Mouse (Mus musculus) ES-Bruce4 (cell line): Measurements from ENCODE around the gene Tmem123.

Source experiments
- CTCF ChIP-seq: IDR thresholded peaks from one replicate; pipeline ENCODE4 v1.8.1; 2011; ENCODE audit warnings: low read depth, low read length
- EP300 ChIP-seq: IDR thresholded peaks from 2 replicates; pipeline ENCODE4 v1.6.1; 2011; ENCODE audit warnings: low read depth, low read length; ENCODE audit not compliant: insufficient read depth
- POLR2A ChIP-seq: IDR thresholded peaks from one replicate; pipeline ENCODE4 v1.8.1; 2011; ENCODE audit warnings: low read length; ENCODE audit not compliant: insufficient read depth

DNA sequence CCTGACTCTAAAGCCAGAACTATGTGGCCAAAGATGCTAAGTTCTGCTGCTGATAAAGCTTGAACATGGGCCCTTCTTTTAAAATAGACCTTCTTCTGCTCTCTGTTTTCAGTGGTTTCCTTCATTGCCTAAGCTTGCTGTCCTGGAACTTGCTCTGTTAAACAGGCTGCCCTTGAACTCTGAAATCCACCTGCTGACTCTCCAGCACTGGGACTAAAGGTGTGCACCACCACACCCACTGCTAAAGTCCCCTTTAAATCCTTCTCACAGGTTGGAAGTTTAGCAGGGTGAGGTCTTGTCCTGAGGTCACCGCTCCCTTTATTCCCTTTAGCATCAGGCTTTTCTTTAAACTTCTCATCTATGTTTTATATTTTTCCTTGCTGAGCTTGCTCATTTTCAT, 13.1 kb downstream of the Tmem123 start:
- no peak for TF ChIP-seq CTCF
- no peak for TF ChIP-seq POLR2A
- TF ChIP-seq EP300 = no peak
